Mouse (Mus musculus): ENCODE measurements around the gene Cacna1g. TPM values are rescaled to one million over a fixed set of nuclear protein-coding genes. Genes with fewer than 3 reads are reported as not detected.

Gene Cacna1g
- polyA plus RNA-seq (2014; fragmentation: Nextera tagmentation; extraction: Ambion mirVana): 21.0 and 24.3 TPM in 2 replicates

GRCm38 (mm10) chr11:94473707-94474543 lies at the start of gene Cacna1g:
Gene Cacna1g (minus strand): TSS chr11:94474198.
- Histone ChIP-seq H3K9ac (ENCODE audit: low read length) (peak within 1 kb of the TSS; percentile 96), H3K4me3 (ENCODE audit: low read depth, low read length) (peak within 1 kb of the TSS; percentile 99), H3K27ac (replicated peaks; ENCODE audit: low read depth, low read length) (peak within 1 kb of the TSS; percentile 93), H3K36me3 (ENCODE audit: control insufficient read depth, insufficient read depth, low read length) (no peaks in the 10 kb centered on the region), H3K9me3 (ENCODE audit: control insufficient read depth, low read length) (no peaks in the 10 kb centered on the region), H3K4me1 (ENCODE audit: control insufficient read depth, insufficient read depth, low read length) (peaks cover 31% of the 10 kb centered on the region), H3K4me2 (ENCODE audit: low read depth, severe bottlenecking) (peak within 1 kb of the TSS; percentile 95), H3K27me3 (ENCODE audit: control insufficient read depth, insufficient read depth, low read length) (peaks cover 3% of the 10 kb centered on the region; the same call in 1 of the 2 replicates)
- WGBS: under 1% methylated on average over 52 of the region's 71 CpGs
- ATAC-seq (ENCODE audit: insufficient number of reproducible peaks, low FRiP score, low TSS enrichment, low read depth) (peak; percentile 88), DNase-seq (ENCODE audit: low spot score) (peak; percentile 94)

GRCm38 (mm10) chr11:94521219-94521843 lies 47.3 kb upstream of the Cacna1g start, which contains the start of gene Mycbpap:
Gene Mycbpap (minus strand): TSS chr11:94521742.
- H3K4me3 ChIP-seq (ENCODE audit: low read depth, low read length): peak within 1 kb of the TSS; percentile 58
- ATAC-seq (ENCODE audit: insufficient number of reproducible peaks, low FRiP score, low TSS enrichment, low read depth) (peak; percentile 62), DNase-seq (ENCODE audit: low spot score) (peak; percentile 80)
- H3K4me1 ChIP-seq (ENCODE audit: control insufficient read depth, insufficient read depth, low read length): peaks cover 11% of the 10 kb centered on the region
- H3K9ac ChIP-seq (ENCODE audit: low read length): peak within 1 kb of the TSS; percentile 70
- H3K36me3 ChIP-seq (ENCODE audit: control insufficient read depth, insufficient read depth, low read length): no peaks in the 10 kb centered on the region
- under 1% methylated on average over 42 of the region's 42 CpGs for WGBS
- peak within 1 kb of the TSS; percentile 89 for H3K4me2 ChIP-seq (ENCODE audit: low read depth, severe bottlenecking)
- no peaks in the 10 kb centered on the region for H3K9me3 ChIP-seq (ENCODE audit: control insufficient read depth, low read length)
- no peaks in the 10 kb centered on the region for H3K27me3 ChIP-seq (ENCODE audit: control insufficient read depth, insufficient read depth, low read length)
- no peak within 1 kb of the TSS for H3K27ac ChIP-seq (replicated peaks; ENCODE audit: low read depth, low read length)

- H3K9ac ChIP-seq (ENCODE audit: low read length): no peak overlapping the region
- no peaks in the 10 kb centered on the region for H3K4me1 ChIP-seq (ENCODE audit: control insufficient read depth, insufficient read depth, low read length)
- no peaks in the 10 kb centered on the region for H3K9me3 ChIP-seq (ENCODE audit: control insufficient read depth, low read length)
- DNase-seq (ENCODE audit: low spot score) (no peak), ATAC-seq (ENCODE audit: insufficient number of reproducible peaks, low FRiP score, low TSS enrichment, low read depth) (no peak)
- no peak overlapping the region for H3K27ac ChIP-seq (replicated peaks; ENCODE audit: low read depth, low read length)
- H3K27me3 ChIP-seq (ENCODE audit: control insufficient read depth, insufficient read depth, low read length): no peaks in the 10 kb centered on the region
- no peak overlapping the region for H3K4me3 ChIP-seq (ENCODE audit: low read depth, low read length)
- H3K4me2 ChIP-seq (ENCODE audit: low read depth, severe bottlenecking): no peak overlapping the region
- no peaks in the 10 kb centered on the region for H3K36me3 ChIP-seq (ENCODE audit: control insufficient read depth, insufficient read depth, low read length)
- WGBS: 47% methylated on average over 8 of the region's 9 CpGs
Measured at GRCm38 (mm10) chr11:94513452-94513851, 39.5 kb upstream of the Cacna1g start.

GRCm38 (mm10) chr11:94508976-94509375 lies 35.0 kb upstream of the Cacna1g start:
- no peak for ATAC-seq (ENCODE audit: insufficient number of reproducible peaks, low FRiP score, low TSS enrichment, low read depth)
- 92% methylated on average over 10 of the region's 10 CpGs for WGBS
- H3K27ac ChIP-seq (replicated peaks; ENCODE audit: low read depth, low read length): no peak overlapping the region
- DNase-seq (ENCODE audit: low spot score): no peak
- H3K4me2 ChIP-seq (ENCODE audit: low read depth, severe bottlenecking): no peak overlapping the region
- H3K27me3 ChIP-seq (ENCODE audit: control insufficient read depth, insufficient read depth, low read length): no peaks in the 10 kb centered on the region
- H3K9me3 ChIP-seq (ENCODE audit: control insufficient read depth, low read length): no peaks in the 10 kb centered on the region
- no peak overlapping the region for H3K9ac ChIP-seq (ENCODE audit: low read length)
- H3K4me1 ChIP-seq (ENCODE audit: control insufficient read depth, insufficient read depth, low read length): no peaks in the 10 kb centered on the region
- no peaks in the 10 kb centered on the region for H3K36me3 ChIP-seq (ENCODE audit: control insufficient read depth, insufficient read depth, low read length)
- no peak overlapping the region for H3K4me3 ChIP-seq (ENCODE audit: low read depth, low read length)

- H3K27me3 ChIP-seq (ENCODE audit: control insufficient read depth, insufficient read depth, low read length): no peaks in the 10 kb centered on the region
- ATAC-seq (ENCODE audit: insufficient number of reproducible peaks, low FRiP score, low TSS enrichment, low read depth): no peak
- no peak overlapping the region for H3K4me2 ChIP-seq (ENCODE audit: low read depth, severe bottlenecking)
- 89% methylated on average over 8 of the region's 8 CpGs for WGBS
- peaks cover 28% of the 10 kb centered on the region for H3K4me1 ChIP-seq (ENCODE audit: control insufficient read depth, insufficient read depth, low read length)
- no peak overlapping the region for H3K9ac ChIP-seq (ENCODE audit: low read length)
- H3K36me3 ChIP-seq (ENCODE audit: control insufficient read depth, insufficient read depth, low read length): no peaks in the 10 kb centered on the region
- H3K27ac ChIP-seq (replicated peaks; ENCODE audit: low read depth, low read length): no peak overlapping the region
- no peak overlapping the region for H3K4me3 ChIP-seq (ENCODE audit: low read depth, low read length)
- DNase-seq (ENCODE audit: low spot score): no peak
- no peaks in the 10 kb centered on the region for H3K9me3 ChIP-seq (ENCODE audit: control insufficient read depth, low read length)
Measured at GRCm38 (mm10) chr11:94501482-94501881, 27.5 kb upstream of the Cacna1g start.

GRCm38 (mm10) chr11:94500362-94500761 lies 26.4 kb upstream of the Cacna1g start:
- Histone ChIP-seq H3K4me3 (ENCODE audit: low read depth, low read length) (no peak overlapping the region), H3K4me2 (ENCODE audit: low read depth, severe bottlenecking) (peak overlapping the region; percentile 71; the same call in 1 of the 2 replicates), H3K27me3 (ENCODE audit: control insufficient read depth, insufficient read depth, low read length) (no peaks in the 10 kb centered on the region), H3K4me1 (ENCODE audit: control insufficient read depth, insufficient read depth, low read length) (peaks cover 28% of the 10 kb centered on the region), H3K9ac (ENCODE audit: low read length) (peak overlapping the region; percentile 24; the same call in 1 of the 2 replicates), H3K36me3 (ENCODE audit: control insufficient read depth, insufficient read depth, low read length) (no peaks in the 10 kb centered on the region), H3K27ac (replicated peaks; ENCODE audit: low read depth, low read length) (no peak overlapping the region), H3K9me3 (ENCODE audit: control insufficient read depth, low read length) (no peaks in the 10 kb centered on the region)
- DNase-seq (ENCODE audit: low spot score): no peak
- no peak for ATAC-seq (ENCODE audit: insufficient number of reproducible peaks, low FRiP score, low TSS enrichment, low read depth)
- WGBS: 24% methylated on average over 8 of the region's 8 CpGs

GRCm38 (mm10) chr11:94499661-94500152 lies 25.7 kb upstream of the Cacna1g start, which contains the start of gene Epn3:
Gene Epn3 (minus strand): TSS chr11:94499974.
- no peaks in the 10 kb centered on the region for H3K9me3 ChIP-seq (ENCODE audit: control insufficient read depth, low read length)
- peak within 1 kb of the TSS; percentile 31 for H3K4me3 ChIP-seq (ENCODE audit: low read depth, low read length)
- peak; percentile 46; the same call in 1 of the 2 replicates for ATAC-seq (ENCODE audit: insufficient number of reproducible peaks, low FRiP score, low TSS enrichment, low read depth)
- peak within 1 kb of the TSS; percentile 71 for H3K4me2 ChIP-seq (ENCODE audit: low read depth, severe bottlenecking)
- peak; percentile 77 for DNase-seq (ENCODE audit: low spot score)
- peaks cover 28% of the 10 kb centered on the region for H3K4me1 ChIP-seq (ENCODE audit: control insufficient read depth, insufficient read depth, low read length)
- no peaks in the 10 kb centered on the region for H3K27me3 ChIP-seq (ENCODE audit: control insufficient read depth, insufficient read depth, low read length)
- H3K36me3 ChIP-seq (ENCODE audit: control insufficient read depth, insufficient read depth, low read length): no peaks in the 10 kb centered on the region
- 0% methylated on average over 26 of the region's 26 CpGs for WGBS
- peak within 1 kb of the TSS; percentile 56 for H3K9ac ChIP-seq (ENCODE audit: low read length)
- no peak within 1 kb of the TSS for H3K27ac ChIP-seq (replicated peaks; ENCODE audit: low read depth, low read length)

- no peaks in the 10 kb centered on the region for H3K36me3 ChIP-seq (ENCODE audit: control insufficient read depth, insufficient read depth, low read length)
- H3K27ac ChIP-seq (replicated peaks; ENCODE audit: low read depth, low read length): no peak overlapping the region
- 6% methylated on average over 2 of the region's 2 CpGs for WGBS
- H3K9me3 ChIP-seq (ENCODE audit: control insufficient read depth, low read length): no peaks in the 10 kb centered on the region
- no peaks in the 10 kb centered on the region for H3K27me3 ChIP-seq (ENCODE audit: control insufficient read depth, insufficient read depth, low read length)
- peaks cover 28% of the 10 kb centered on the region for H3K4me1 ChIP-seq (ENCODE audit: control insufficient read depth, insufficient read depth, low read length)
- H3K4me3 ChIP-seq (ENCODE audit: low read depth, low read length): no peak overlapping the region
- peak overlapping the region; percentile 71; the same call in 1 of the 2 replicates for H3K4me2 ChIP-seq (ENCODE audit: low read depth, severe bottlenecking)
- H3K9ac ChIP-seq (ENCODE audit: low read length): no peak overlapping the region
- ATAC-seq (ENCODE audit: insufficient number of reproducible peaks, low FRiP score, low TSS enrichment, low read depth): peak; percentile 22; the same call in 1 of the 2 replicates
- no peak for DNase-seq (ENCODE audit: low spot score)
Measured at GRCm38 (mm10) chr11:94499035-94499434, 25.0 kb upstream of the Cacna1g start.
